In genomic region chrX:50835592-50835991, GRCm38 (mm10) we compare ENCODE assay signal across 28 mouse cellular contexts. TPM values are rescaled to one million over a fixed set of nuclear protein-coding genes. Genes with fewer than 3 reads are reported as not detected.
DNase-seq lines count a peak whose midpoint lies in the region; ATAC-seq and TF ChIP-seq lines count a peak whose summit lies in the region.
"Had no signal": no experiment of that assay in that cellular context is flagged by ENCODE, and none has a peak within 500 bp of the region (broad histone marks: within the 10 kb centered on the region; RNA-seq: fewer than 3 reads in every experiment).

No protein-coding gene starts in this region.

- 0 out of 2 replicates have a peak overlapping the region, but pooled peaks have one; percentile 23 for H3K4me2 ChIP-seq in liver, embryonic 15.5 days
- no peak overlapping the region for H3K4me2 ChIP-seq in liver, embryonic 12.5 days
- H3K4me2 ChIP-seq: embryonic facial prominence, embryonic 15.5 days; forebrain, embryonic 12.5 days; midbrain, embryonic 15.5 days; neural tube, embryonic 15.5 days had no signal

- 41% methylated on average over 3 of the region's 3 CpGs for WGBS in liver, embryonic 15.5 days (ENCODE audit: insufficient replicate concordance)
- WGBS in liver, embryonic 12.5 days (ENCODE audit: insufficient replicate concordance) = 62% methylated on average over 3 of the region's 3 CpGs
- 17% methylated on average over 3 of the region's 3 CpGs for WGBS in bone marrow, adult 2 months
- WGBS in macrophage (ENCODE audit: missing documents) = 37% methylated on average over 3 of the region's 3 CpGs

- no peaks in the 10 kb centered on the region for H3K79me2 ChIP-seq in macrophage (ENCODE audit: inconsistent target)

- no peak overlapping the region for H3K27ac ChIP-seq in liver, embryonic 15.5 days (replicated peaks)
- H3K27ac ChIP-seq in liver, embryonic 12.5 days = no peak overlapping the region
- peak overlapping the region; percentile 85; the same call in 1 of the 2 replicates for H3K27ac ChIP-seq in bone marrow, adult 2 months (ENCODE audit: control insufficient read depth, insufficient read depth, low read depth, low read length, poor library complexity)
- H3K27ac ChIP-seq in macrophage = peak overlapping the region; percentile 44
- H3K27ac ChIP-seq: embryonic facial prominence, embryonic 10.5 days; embryonic facial prominence, embryonic 15.5 days; forebrain, embryonic 12.5 days; hindbrain, postnatal 0 days; left cerebral cortex, adult 2 months; limb, embryonic 13.5 days; midbrain, embryonic 10.5 days; midbrain, embryonic 15.5 days; neural tube, embryonic 15.5 days had no signal

- ATAC-seq in liver, embryonic 15.5 days (ENCODE audit: insufficient read depth) = no peak
- ATAC-seq in liver, embryonic 12.5 days = no peak
- ATAC-seq in frontal cortex, adult (ENCODE audit: low TSS enrichment) = no peak
- ATAC-seq in cerebellum, adult (ENCODE audit: insufficient number of reproducible peaks, low FRiP score, low TSS enrichment) = no peak
- ATAC-seq: forebrain, postnatal 0 days; hindbrain, postnatal 0 days; intestine, embryonic 16.5 days; midbrain, embryonic 15.5 days had no signal

- no peak for TF ChIP-seq CTCF in bone marrow, adult 2 months (IDR thresholded peaks at IDR 0.05; ENCODE audit: control insufficient read depth, insufficient read depth, low read length)

- H3K9me3 ChIP-seq in liver, embryonic 15.5 days (replicated peaks) = no peaks in the 10 kb centered on the region
- H3K9me3 ChIP-seq in liver, embryonic 12.5 days (replicated peaks) = no peaks in the 10 kb centered on the region
- H3K9me3 ChIP-seq: embryonic facial prominence, embryonic 10.5 days; embryonic facial prominence, embryonic 15.5 days; forebrain, embryonic 12.5 days; limb, embryonic 13.5 days; midbrain, embryonic 10.5 days; midbrain, embryonic 15.5 days; neural tube, embryonic 15.5 days had no signal

- DNase-seq in 416B (ENCODE audit: low read depth) = peak; percentile 80
- no peak for DNase-seq in cerebellum, adult 11-12 months
- DNase-seq: adrenal gland, postnatal 14 days; cerebellum, adult 2 months; cerebellum, postnatal 14 days; forebrain, postnatal 0 days; gastrocnemius, postnatal 10 days; heart, postnatal 14 days; kidney, postnatal 14 days; lung, postnatal 36 days; retina, postnatal 1 day; right cerebral cortex, postnatal 25 days had no signal

- no peaks in the 10 kb centered on the region for H3K4me1 ChIP-seq in liver, embryonic 15.5 days (replicated peaks)
- 0 out of 2 replicates have a peak, but pooled peaks cover 2% of the 10 kb centered on the region for H3K4me1 ChIP-seq in liver, embryonic 12.5 days
- H3K4me1 ChIP-seq in bone marrow, adult 2 months (ENCODE audit: control insufficient read depth, insufficient read depth, low read length) = no peaks in the 10 kb centered on the region; the same call in 1 of the 2 replicates
- H3K4me1 ChIP-seq: embryonic facial prominence, embryonic 10.5 days; embryonic facial prominence, embryonic 15.5 days; forebrain, embryonic 12.5 days; midbrain, embryonic 10.5 days; midbrain, embryonic 15.5 days had no signal

- H3K27me3 ChIP-seq in liver, embryonic 15.5 days = no peaks in the 10 kb centered on the region
- H3K27me3 ChIP-seq in liver, embryonic 12.5 days (replicated peaks) = no peaks in the 10 kb centered on the region; the same call in 1 of the 2 replicates
- H3K27me3 ChIP-seq: neural tube, embryonic 15.5 days had no signal

- H3K36me3 ChIP-seq in liver, embryonic 15.5 days (replicated peaks) = no peaks in the 10 kb centered on the region
- H3K36me3 ChIP-seq in liver, embryonic 12.5 days = no peaks in the 10 kb centered on the region
- H3K36me3 ChIP-seq in macrophage (ENCODE audit: inconsistent target) = no peaks in the 10 kb centered on the region
- H3K36me3 ChIP-seq: embryonic facial prominence, embryonic 10.5 days; embryonic facial prominence, embryonic 15.5 days; forebrain, embryonic 12.5 days; limb, embryonic 13.5 days; midbrain, embryonic 10.5 days; midbrain, embryonic 15.5 days; neural tube, embryonic 15.5 days had no signal

- no peak overlapping the region for H3K9ac ChIP-seq in liver, embryonic 15.5 days
- no peak overlapping the region for H3K9ac ChIP-seq in liver, embryonic 12.5 days
- H3K9ac ChIP-seq: embryonic facial prominence, embryonic 15.5 days; forebrain, embryonic 12.5 days; forebrain, postnatal 0 days; limb, embryonic 13.5 days; midbrain, embryonic 15.5 days; neural tube, embryonic 15.5 days had no signal

- TF ChIP-seq POLR2A in bone marrow, adult 2 months (IDR thresholded peaks at IDR 0.05; ENCODE audit: borderline replicate concordance, control insufficient read depth, low read depth, low read length) = no peak

- no peak overlapping the region for H3K4me3 ChIP-seq in liver, embryonic 15.5 days (replicated peaks)
- no peak overlapping the region for H3K4me3 ChIP-seq in liver, embryonic 12.5 days
- no peak overlapping the region for H3K4me3 ChIP-seq in bone marrow, adult 2 months (replicated peaks; ENCODE audit: control insufficient read depth, low read depth, low read length)
- no peak overlapping the region for H3K4me3 ChIP-seq in macrophage (ENCODE audit: inconsistent target)
- H3K4me3 ChIP-seq: embryonic facial prominence, embryonic 10.5 days; embryonic facial prominence, embryonic 15.5 days; forebrain, embryonic 12.5 days; left cerebral cortex, adult 2 months; limb, embryonic 13.5 days; midbrain, embryonic 10.5 days; midbrain, embryonic 15.5 days; neural tube, embryonic 15.5 days had no signal

RNA-seq across cellular contexts. Expression of gene Stk26, which starts 5.3 kb away (rescaled TPM):
- polyA plus RNA-seq in liver, embryonic 15.5 days (2015; fragmentation: Nextera tagmentation; extraction: Ambion mirVana) = 3.2 and 4.0 TPM in 2 replicates
- 4.0 and 4.5 TPM in 2 replicates for polyA plus RNA-seq in liver, embryonic 12.5 days (2016; fragmentation: Nextera tagmentation; extraction: Ambion mirVana)
- 4.7 and 8.6 TPM in 2 replicates for polyA plus RNA-seq in bone marrow, adult 2 months (2011; ENCODE audit: insufficient read depth, insufficient read length, low replicate concordance, missing spikeins)
- total RNA-seq in macrophage (2018; cell fraction: chromatin; rRNA removed) = 1 to 10 TPM in 13 of 26 experiments, under 1 TPM in 12, not detected in 1; 0.21 to 3.2 (median 1.0) TPM
- 1 to 10 TPM in 8 of 26 experiments, under 1 TPM in 18; 0.38 to 1.4 (median 0.80) TPM for total RNA-seq in macrophage (2018; cell fraction: cytosol; rRNA removed)
- 1 to 10 TPM in 20 of 26 experiments, under 1 TPM in 6; 0.37 to 4.9 (median 1.4) TPM for total RNA-seq in macrophage (2018; cell fraction: nucleus; rRNA removed)
- polyA plus RNA-seq in macrophage (2018) = 0.66 to 1.3 TPM (median 0.81 TPM) in 3 replicates

Comparison
In these comparisons a context has a peak if more than half of its experiments do, and no peak if none do; other contexts are left out.
1. H3K27ac ChIP-seq: peak in bone marrow, adult 2 months (single experiment) and macrophage (single experiment); none in liver, embryonic 15.5 days (single experiment) and liver, embryonic 12.5 days (single experiment).